Mouse (Mus musculus) left cerebral cortex, postnatal 10 days (tissue): ENCODE measurements around the gene Btnl2. TPM values are rescaled to one million over a fixed set of nuclear protein-coding genes. Genes with fewer than 3 reads are reported as not detected.

Source experiments
- DNase-seq, 2 experiments: peaks; one replicate each; pipeline ENCODE4 v3.0.0; 2021 to 2022; ENCODE audit warnings: low spot score in 2 of 2, mixed read lengths in 1 of 2; ENCODE audit errors: extremely low spot score in 1 of 2
- intact Hi-C: fragments of 180-260 bp; cut with DNase I; formaldehyde crosslinking; loops from one replicate; pipeline ENCODE4 v1.15.1; 2025
- total RNA-seq, 2 experiments: library from RNA; stranded (reverse); gene quantifications; 2 replicates each; pipeline ENCODE4 v1.2.3; 2021

Gene Btnl2
- total RNA-seq, 2 experiments from 2014 or later: 0.43 to 0.87 TPM

GRCm38 (mm10) chr17:34344882-34345281 is 9.7 kb upstream of the Btnl2 start:
- intact Hi-C loops: no loop called here
- DNase-seq: no peak

- intact Hi-C loops: no loop called here
- no peak for DNase-seq
These were observed 9.1 kb upstream of the Btnl2 start for GRCm38 (mm10) chr17:34345486-34345885.

GRCm38 (mm10) chr17:34346041-34346440 is 8.6 kb upstream of the Btnl2 start:
- intact Hi-C loops: no loop called here
- no peak for DNase-seq

- DNase-seq: peak in 1 of 2 experiments; percentile 45
- intact Hi-C loops: loop anchor here (2.0 kb wide), 1 partner anchor 99 kb away; no protein-coding TSS in a partner anchor
These were observed 6.9 kb upstream of the Btnl2 start for GRCm38 (mm10) chr17:34347606-34348308.

GRCm38 (mm10) chr17:34349429-34349828 is 5.2 kb upstream of the Btnl2 start:
- intact Hi-C loops: loop anchor here (2.0 kb wide), 1 partner anchor 101 kb away; no protein-coding TSS in a partner anchor
- peak; percentile 69 to 70 for DNase-seq

GRCm38 (mm10) chr17:34354940-34355339 is 318 bp downstream of the Btnl2 start:
- DNase-seq: no peak
- intact Hi-C loops: loop anchor here (5.0 kb wide), 1 partner anchor 178 kb away; no protein-coding TSS in a partner anchor

- DNase-seq: no peak
- intact Hi-C loops: no loop called here
These were observed 8.4 kb downstream of the Btnl2 start for GRCm38 (mm10) chr17:34362954-34363546.

GRCm38 (mm10) chr17:34363676-34364310 is 9.2 kb downstream of the Btnl2 start:
- no peak for DNase-seq
- intact Hi-C loops: no loop called here

- peak in 1 of 2 experiments; percentile 35 for DNase-seq
- intact Hi-C loops: no loop called here
These were observed 10.4 kb downstream of the Btnl2 start for GRCm38 (mm10) chr17:34365031-34365430.

- DNase-seq: no peak
- intact Hi-C loops: no loop called here
These were observed 15.9 kb downstream of the Btnl2 start for GRCm38 (mm10) chr17:34370563-34370962.

GRCm38 (mm10) chr17:34373055-34373709 is 18.6 kb downstream of the Btnl2 start:
- intact Hi-C loops: no loop called here

GRCm38 (mm10) chr17:34376847-34377246 is 22.2 kb downstream of the Btnl2 start, which contains the start of gene Btnl1:
Gene Btnl1 (plus strand): TSS chr17:34377132.
- intact Hi-C loops: no loop called here
- DNase-seq: no peak

More at GRCm38 (mm10) chr17:34373055-34373709, 18.6 kb downstream of the Btnl2 start:
- no peak for DNase-seq

GRCm38 (mm10) chr17:34377450-34378209 is 23.0 kb downstream of the Btnl2 start:
- intact Hi-C loops: no loop called here
- DNase-seq: peak in 1 of 2 experiments; percentile 52

- intact Hi-C loops: no loop called here
- DNase-seq: no peak
These were observed 24.1 kb downstream of the Btnl2 start for GRCm38 (mm10) chr17:34378716-34379115.

GRCm38 (mm10) chr17:34379451-34379850 is 24.8 kb downstream of the Btnl2 start:
- no peak for DNase-seq
- intact Hi-C loops: no loop called here

GRCm38 (mm10) chr17:34381876-34382275 is 27.3 kb downstream of the Btnl2 start:
- intact Hi-C loops: no loop called here

GRCm38 (mm10) chr17:34383212-34383611 is 28.6 kb downstream of the Btnl2 start:
- intact Hi-C loops: no loop called here
- DNase-seq: no peak

More at GRCm38 (mm10) chr17:34381876-34382275, 27.3 kb downstream of the Btnl2 start:
- DNase-seq: no peak

GRCm38 (mm10) chr17:34384699-34385098 is 30.1 kb downstream of the Btnl2 start:
- DNase-seq: no peak
- intact Hi-C loops: no loop called here
